8 mouse cellular contexts compared by ENCODE assay signal in genomic region chr10:12866971-12867732, GRCm38 (mm10). TPM values are rescaled to one million over a fixed set of nuclear protein-coding genes. Genes with fewer than 3 reads are reported as not detected.
DNase-seq lines count a peak whose midpoint lies in the region; ATAC-seq and TF ChIP-seq lines count a peak whose summit lies in the region.

No protein-coding gene starts in this region.

- no peaks in the 10 kb centered on the region for H3K9me3 ChIP-seq in ES-Bruce4 (replicated peaks; ENCODE audit: control insufficient read depth, insufficient read depth, low read length, poor library complexity, severe bottlenecking)
- no peaks in the 10 kb centered on the region for H3K9me3 ChIP-seq in embryonic facial prominence, embryonic 12.5 days
- no peaks in the 10 kb centered on the region for H3K9me3 ChIP-seq in limb, embryonic 12.5 days
- H3K9me3 ChIP-seq in midbrain, embryonic 11.5 days (ENCODE audit: control insufficient read depth, low read length) = no peaks in the 10 kb centered on the region
- H3K9me3 ChIP-seq in stomach, embryonic 15.5 days = no peaks in the 10 kb centered on the region

- DNase-seq in adrenal gland, adult 8-10 months = peak; percentile 50
- DNase-seq in heart, postnatal 14 days = peak; percentile 40 to 52
- DNase-seq in midbrain, embryonic 11.5 days (ENCODE audit: low spot score, missing footprints) = peak; percentile 92
- no peak for DNase-seq in layer of hippocampus, adult 11-12 months (ENCODE audit: low spot score)

- H3K27me3 ChIP-seq in ES-Bruce4 (ENCODE audit: control insufficient read depth, insufficient read depth, low read length, poor library complexity, severe bottlenecking) = no peaks in the 10 kb centered on the region
- H3K27me3 ChIP-seq in embryonic facial prominence, embryonic 12.5 days = no peaks in the 10 kb centered on the region
- H3K27me3 ChIP-seq in limb, embryonic 12.5 days = peaks cover 13% of the 10 kb centered on the region; the same call in 1 of the 2 replicates
- H3K27me3 ChIP-seq in midbrain, embryonic 11.5 days (ENCODE audit: control insufficient read depth, insufficient read depth, low read length) = no peaks in the 10 kb centered on the region
- H3K27me3 ChIP-seq in stomach, embryonic 15.5 days (replicated peaks) = no peaks in the 10 kb centered on the region

- WGBS in embryonic facial prominence, embryonic 12.5 days = 3% methylated on average over 28 of the region's 28 CpGs
- WGBS in limb, embryonic 12.5 days = 1% methylated on average over 28 of the region's 28 CpGs
- 3% methylated on average over 28 of the region's 28 CpGs for WGBS in midbrain, embryonic 11.5 days
- WGBS in stomach, embryonic 15.5 days = 5% methylated on average over 28 of the region's 28 CpGs

- no peak for ATAC-seq in embryonic facial prominence, embryonic 12.5 days (ENCODE audit: insufficient number of reproducible peaks, insufficient read depth, low FRiP score, low TSS enrichment)
- no peak; the same call in 1 of the 2 replicates for ATAC-seq in limb, embryonic 12.5 days (ENCODE audit: insufficient number of reproducible peaks, insufficient read depth, low FRiP score, low TSS enrichment, low read depth)
- no peak for ATAC-seq in midbrain, embryonic 11.5 days (ENCODE audit: low FRiP score)
- no peak for ATAC-seq in stomach, embryonic 15.5 days (ENCODE audit: insufficient read depth, low FRiP score, low read depth)

- TF ChIP-seq EP300 in ES-Bruce4 (IDR thresholded peaks at IDR 0.05; ENCODE audit: insufficient read depth, low read depth, low read length) = no peak

- no peak for TF ChIP-seq CTCF in ES-Bruce4 (IDR thresholded peaks at IDR 0.05; ENCODE audit: low read depth, low read length)

- H3K4me3 ChIP-seq in ES-Bruce4 (ENCODE audit: low read depth, low read length) = peak overlapping the region; percentile 74
- peak overlapping the region; percentile 66 for H3K4me3 ChIP-seq in embryonic facial prominence, embryonic 12.5 days
- H3K4me3 ChIP-seq in limb, embryonic 12.5 days (replicated peaks) = peak overlapping the region; percentile 67
- H3K4me3 ChIP-seq in midbrain, embryonic 11.5 days (ENCODE audit: low read depth, low read length) = peak overlapping the region; percentile 72
- peak overlapping the region; percentile 85 for H3K4me3 ChIP-seq in stomach, embryonic 15.5 days (replicated peaks)

- intact Hi-C loops in heart, postnatal 14 days (cut with DNase I) = loop anchor here (5.0 kb wide), 3 partner anchors 55 to 175 kb away; no protein-coding TSS in a partner anchor

- H3K9ac ChIP-seq in ES-Bruce4 (ENCODE audit: low read depth, poor library complexity, severe bottlenecking) = peak overlapping the region; percentile 90
- peak overlapping the region; percentile 82 for H3K9ac ChIP-seq in embryonic facial prominence, embryonic 12.5 days
- peak overlapping the region; percentile 85 for H3K9ac ChIP-seq in limb, embryonic 12.5 days (replicated peaks)
- peak overlapping the region; percentile 87 for H3K9ac ChIP-seq in midbrain, embryonic 11.5 days (ENCODE audit: low read length)
- H3K9ac ChIP-seq in stomach, embryonic 15.5 days = peak overlapping the region; percentile 77; the same call in 1 of the 2 replicates

- H3K36me3 ChIP-seq in ES-Bruce4 (ENCODE audit: control insufficient read depth, insufficient read depth, low read length, poor library complexity, severe bottlenecking) = no peaks in the 10 kb centered on the region
- no peaks in the 10 kb centered on the region for H3K36me3 ChIP-seq in embryonic facial prominence, embryonic 12.5 days
- no peaks in the 10 kb centered on the region for H3K36me3 ChIP-seq in limb, embryonic 12.5 days
- H3K36me3 ChIP-seq in midbrain, embryonic 11.5 days (ENCODE audit: control insufficient read depth, insufficient read depth, low read length) = no peaks in the 10 kb centered on the region
- no peaks in the 10 kb centered on the region for H3K36me3 ChIP-seq in stomach, embryonic 15.5 days

- peak overlapping the region; percentile 89 for H3K4me2 ChIP-seq in embryonic facial prominence, embryonic 12.5 days (replicated peaks)
- peak overlapping the region; percentile 81 for H3K4me2 ChIP-seq in limb, embryonic 12.5 days
- peak overlapping the region; percentile 75 for H3K4me2 ChIP-seq in midbrain, embryonic 11.5 days
- peak overlapping the region; percentile 92 for H3K4me2 ChIP-seq in stomach, embryonic 15.5 days

- peak overlapping the region; percentile 60; the same call in 1 of the 2 replicates for H3K27ac ChIP-seq in ES-Bruce4 (ENCODE audit: insufficient read depth, low read length)
- no peak overlapping the region for H3K27ac ChIP-seq in embryonic facial prominence, embryonic 12.5 days
- peak overlapping the region; percentile 47; the same call in 1 of the 2 replicates for H3K27ac ChIP-seq in limb, embryonic 12.5 days
- H3K27ac ChIP-seq in midbrain, embryonic 11.5 days (ENCODE audit: low read depth, low read length) = no peak overlapping the region
- peak overlapping the region; percentile 96 for H3K27ac ChIP-seq in stomach, embryonic 15.5 days

- H3K4me1 ChIP-seq in ES-Bruce4 (ENCODE audit: control insufficient read depth, insufficient read depth, low read length) = no peaks in the 10 kb centered on the region
- peaks cover 11% of the 10 kb centered on the region for H3K4me1 ChIP-seq in embryonic facial prominence, embryonic 12.5 days
- H3K4me1 ChIP-seq in limb, embryonic 12.5 days (replicated peaks) = peaks cover 12% of the 10 kb centered on the region
- peaks cover 10% of the 10 kb centered on the region; the same call in 1 of the 2 replicates for H3K4me1 ChIP-seq in midbrain, embryonic 11.5 days (ENCODE audit: control insufficient read depth, insufficient read depth, low read length)
- peaks cover 12% of the 10 kb centered on the region; the same call in 1 of the 2 replicates for H3K4me1 ChIP-seq in stomach, embryonic 15.5 days

- TF ChIP-seq POLR2A in ES-Bruce4 (IDR thresholded peaks at IDR 0.05; ENCODE audit: insufficient read depth, low read length) = no peak

RNA-seq across cellular contexts. Expression of gene Utrn, which starts 2.0 kb away (rescaled TPM):
- polyA plus RNA-seq in ES-Bruce4 (2011; ENCODE audit: insufficient read depth, insufficient read length, low read depth, missing spikeins) = 159 and 161 TPM in 2 replicates
- total RNA-seq in adrenal gland, adult 8-10 months (2022) = 100 to 1,000 TPM in 3 of 4 experiments, 10 to 100 TPM in 1; 98.3 to 124 (median 123) TPM
- polyA plus RNA-seq in embryonic facial prominence, embryonic 12.5 days (2016; fragmentation: Nextera tagmentation; extraction: Ambion mirVana) = 78.8 and 81.7 TPM in 2 replicates
- total RNA-seq in heart, postnatal 14 days (2021) = 10 to 100 TPM; 69.6 to 72.4 TPM
- 59.1 and 62.1 TPM in 2 replicates for polyA plus RNA-seq in limb, embryonic 12.5 days (2016; fragmentation: Nextera tagmentation; extraction: Ambion mirVana)
- polyA plus RNA-seq in midbrain, embryonic 11.5 days (2014; fragmentation: Nextera tagmentation; extraction: Ambion mirVana) = 29.1 and 31.4 TPM in 2 replicates
- polyA plus RNA-seq in stomach, embryonic 15.5 days (2015; fragmentation: Nextera tagmentation; extraction: Ambion mirVana) = 68.1 and 72.2 TPM in 2 replicates

Comparison
In these comparisons a context has a peak if more than half of its experiments do, and no peak if none do; other contexts are left out.
1. H3K27ac ChIP-seq: peak in ES-Bruce4 (single experiment), limb, embryonic 12.5 days (single experiment) and stomach, embryonic 15.5 days (single experiment); none in embryonic facial prominence, embryonic 12.5 days (single experiment) and midbrain, embryonic 11.5 days (single experiment).
2. Peak in every context shown above with its lines, with median percentiles within 50 percentile points of each other: H3K4me3 ChIP-seq, H3K9ac ChIP-seq and H3K4me2 ChIP-seq.